Mouse (Mus musculus): Measurements from ENCODE around the gene Vmn2r87. TPM values are rescaled to one million over a fixed set of nuclear protein-coding genes. Genes with fewer than 3 reads are reported as not detected.
"Not testable (repeated sequence)": the region's sequence is repeated elsewhere in the genome, so short reads cannot be mapped to it uniquely, and the experiment has no call there.

The Vmn2r87 gene
- total and polyA plus RNA-seq, 2 experiments from 2014 or later, result not detected

GRCm38 (mm10) chr10:130444776-130445175 is 52.4 kb downstream of the Vmn2r87 start:
- no peak for DNase-seq (ENCODE audit: low spot score)
- no peaks in the 10 kb centered on the region for H3K9me3 ChIP-seq (replicated peaks; ENCODE audit: control insufficient read depth, low read length)

GRCm38 (mm10) chr10:130434185-130434898 is 62.9 kb downstream of the Vmn2r87 start:
- 69% methylated on average over 11 of the region's 11 CpGs for WGBS
- H3K9me3 ChIP-seq (replicated peaks; ENCODE audit: control insufficient read depth, low read length); H3K4me1 ChIP-seq (ENCODE audit: control insufficient read depth, insufficient read depth); DNase-seq (ENCODE audit: low spot score); H3K4me3 ChIP-seq (ENCODE audit: low read depth, low read length); H3K27me3 ChIP-seq (ENCODE audit: control insufficient read depth, insufficient read depth, low read length); ATAC-seq (ENCODE audit: insufficient read depth, low read depth); H3K27ac ChIP-seq (ENCODE audit: low read depth); H3K9ac ChIP-seq (replicated peaks; ENCODE audit: low read depth, low read length); H3K4me2 ChIP-seq (ENCODE audit: low read depth, low read length); H3K36me3 ChIP-seq (replicated peaks; ENCODE audit: control insufficient read depth, insufficient read depth, low read length): not testable (repeated sequence)

More at GRCm38 (mm10) chr10:130444776-130445175, 52.4 kb downstream of the Vmn2r87 start:
- no peak overlapping the region for H3K27ac ChIP-seq (ENCODE audit: low read depth)
- H3K9ac ChIP-seq (replicated peaks; ENCODE audit: low read depth, low read length), result no peak overlapping the region
- no peak overlapping the region for H3K4me3 ChIP-seq (ENCODE audit: low read depth, low read length)
- no peak for ATAC-seq (ENCODE audit: insufficient read depth, low read depth)
- no peak for TF ChIP-seq CTCF (IDR thresholded peaks at IDR 0.05; ENCODE audit: low read depth)
- TF ChIP-seq EP300 (IDR thresholded peaks at IDR 0.05; ENCODE audit: low read depth), result no peak
- H3K4me1 ChIP-seq (ENCODE audit: control insufficient read depth, insufficient read depth), result no peaks in the 10 kb centered on the region
- WGBS, result 84% methylated on average over 21 of the region's 21 CpGs
- H3K4me2 ChIP-seq (ENCODE audit: low read depth, low read length), result no peak overlapping the region
- H3K36me3 ChIP-seq (replicated peaks; ENCODE audit: control insufficient read depth, insufficient read depth, low read length), result no peaks in the 10 kb centered on the region
- H3K27me3 ChIP-seq (ENCODE audit: control insufficient read depth, insufficient read depth, low read length), result no peaks in the 10 kb centered on the region

- H3K36me3 ChIP-seq (replicated peaks; ENCODE audit: control insufficient read depth, insufficient read depth, low read length); H3K4me1 ChIP-seq (ENCODE audit: control insufficient read depth, insufficient read depth); ATAC-seq (ENCODE audit: insufficient read depth, low read depth); H3K27me3 ChIP-seq (ENCODE audit: control insufficient read depth, insufficient read depth, low read length); H3K27ac ChIP-seq (ENCODE audit: low read depth); H3K4me3 ChIP-seq (ENCODE audit: low read depth, low read length); H3K9me3 ChIP-seq (replicated peaks; ENCODE audit: control insufficient read depth, low read length); H3K4me2 ChIP-seq (ENCODE audit: low read depth, low read length); DNase-seq (ENCODE audit: low spot score); H3K9ac ChIP-seq (replicated peaks; ENCODE audit: low read depth, low read length): not testable (repeated sequence)
Measured at GRCm38 (mm10) chr10:130429603-130430002, 67.6 kb downstream of the Vmn2r87 start, which contains the start of gene Vmn2r85. TSS of gene Vmn2r85 (minus strand) at chr10:130429703.

GRCm38 (mm10) chr10:130422368-130422767 is 74.8 kb downstream of the Vmn2r87 start:
- H3K4me1 ChIP-seq (ENCODE audit: control insufficient read depth, insufficient read depth); H3K9me3 ChIP-seq (replicated peaks; ENCODE audit: control insufficient read depth, low read length); H3K4me3 ChIP-seq (ENCODE audit: low read depth, low read length); H3K27me3 ChIP-seq (ENCODE audit: control insufficient read depth, insufficient read depth, low read length); H3K4me2 ChIP-seq (ENCODE audit: low read depth, low read length); ATAC-seq (ENCODE audit: insufficient read depth, low read depth); H3K27ac ChIP-seq (ENCODE audit: low read depth); H3K9ac ChIP-seq (replicated peaks; ENCODE audit: low read depth, low read length); DNase-seq (ENCODE audit: low spot score); H3K36me3 ChIP-seq (replicated peaks; ENCODE audit: control insufficient read depth, insufficient read depth, low read length): not testable (repeated sequence)
- 49% methylated on average over 2 of the region's 2 CpGs for WGBS

Other genes with a start within 250 kb of the Vmn2r87 start
- gene Neurod4, start 217.2 kb downstream of the Vmn2r87 start, total RNA-seq (2014; rRNA removed; ENCODE audit: low replicate concordance), result not detected in 2 replicates
- gene Neurod4, start 217.2 kb downstream of the Vmn2r87 start, polyA plus RNA-seq (2015; fragmentation: Nextera tagmentation; extraction: Ambion mirVana), result not detected in 2 replicates
- 3.4 TPM in 1 of 2 replicates, not detected in the other for gene Tespa1, start 174.5 kb downstream of the Vmn2r87 start, total RNA-seq (2014; rRNA removed; ENCODE audit: low replicate concordance)
- gene Tespa1, start 174.5 kb downstream of the Vmn2r87 start, polyA plus RNA-seq (2015; fragmentation: Nextera tagmentation; extraction: Ambion mirVana), result 0.10 TPM in 1 of 2 replicates, not detected in the other
- not detected in 2 replicates for gene Vmn2r84, start 103.1 kb downstream of the Vmn2r87 start, total RNA-seq (2014; rRNA removed; ENCODE audit: low replicate concordance)
- gene Vmn2r84, start 103.1 kb downstream of the Vmn2r87 start, polyA plus RNA-seq (2015; fragmentation: Nextera tagmentation; extraction: Ambion mirVana), result not detected in 2 replicates
- gene Vmn2r85, start 67.7 kb downstream of the Vmn2r87 start, total RNA-seq (2014; rRNA removed; ENCODE audit: low replicate concordance), result not detected in 2 replicates
- gene Vmn2r85, start 67.7 kb downstream of the Vmn2r87 start, polyA plus RNA-seq (2015; fragmentation: Nextera tagmentation; extraction: Ambion mirVana), result not detected in 2 replicates
- gene Vmn2r86, start 41.3 kb downstream of the Vmn2r87 start, total RNA-seq (2014; rRNA removed; ENCODE audit: low replicate concordance), result not detected in 2 replicates
- gene Vmn2r86, start 41.3 kb downstream of the Vmn2r87 start, polyA plus RNA-seq (2015; fragmentation: Nextera tagmentation; extraction: Ambion mirVana), result not detected in 2 replicates